Mouse (Mus musculus) heart, embryonic 11.5 days (tissue): ENCODE data around the gene Gm3336. TPM values are rescaled to one million over a fixed set of nuclear protein-coding genes. Genes with fewer than 3 reads are reported as not detected.

Source experiments
- ATAC-seq: fragments of 200-750 bp; cut with Nextera tagmentation; replicated peaks from 2 replicates; pipeline ENCODE4 v1.8.0; 2017; ENCODE audit warnings: moderate library complexity; ENCODE audit not compliant: insufficient number of reproducible peaks, low FRiP score, low TSS enrichment
- H3K27ac ChIP-seq: fragments of 300-500 bp; sonication (generic); 2 replicates; pipeline ENCODE4 v1.5.1; 2014; ENCODE audit warnings: mild to moderate bottlenecking, low read depth, low read length
- H3K27me3 ChIP-seq: fragments of 300-500 bp; sonication (generic); 2 replicates; pipeline ENCODE4 v1.6.1; 2014; ENCODE audit warnings: mild to moderate bottlenecking, low read length, mixed read lengths; ENCODE audit not compliant: control insufficient read depth, insufficient read depth
- H3K36me3 ChIP-seq: fragments of 300-500 bp; sonication (generic); 2 replicates; pipeline ENCODE4 v1.6.1; 2014; ENCODE audit warnings: mild to moderate bottlenecking, low read length, moderate library complexity, mixed read lengths; ENCODE audit not compliant: control insufficient read depth, insufficient read depth
- H3K4me1 ChIP-seq: fragments of 300-500 bp; sonication (generic); 2 replicates; pipeline ENCODE4 v1.6.1; 2014; ENCODE audit warnings: low read length; ENCODE audit not compliant: control insufficient read depth, insufficient read depth
- H3K4me2 ChIP-seq: fragments of 300-500 bp; sonication (generic); 2 replicates; pipeline ENCODE4 v1.6.1; 2014; ENCODE audit warnings: mild to moderate bottlenecking, moderate library complexity
- H3K4me3 ChIP-seq: fragments of 300-500 bp; sonication (generic); 2 replicates; pipeline ENCODE4 v1.5.1; 2014; ENCODE audit warnings: low read depth, low read length
- H3K9ac ChIP-seq: fragments of 300-500 bp; sonication (generic); 2 replicates; pipeline ENCODE4 v1.6.1; 2014; ENCODE audit warnings: mild to moderate bottlenecking, low read depth, low read length, moderate library complexity
- H3K9me3 ChIP-seq: fragments of 300-500 bp; sonication (generic); replicated peaks from 2 replicates; pipeline ENCODE4 v1.6.1; 2016; ENCODE audit warnings: low read length; ENCODE audit not compliant: control insufficient read depth
- WGBS: fragments of 180-500 bp; shearing (Covaris S2); extraction: QIAGEN DNeasy Blood & Tissue Kit; methylation state at CpG from one replicate; pipeline ENCODE4 v1.1.7; 2014; ENCODE audit not compliant: insufficient replicate concordance; 5-methylcytosine and 5-hydroxymethylcytosine counted together
- polyA plus RNA-seq: library from polyadenylated mRNA; unstranded; fragments of >200 nt; fragmentation: Nextera tagmentation; extraction: Ambion mirVana; gene quantifications from 2 replicates; pipeline ENCODE4 v1.2.1, GENCODE M21; 2014

Gm3336 gene
- polyA plus RNA-seq, 1 experiment from 2014 or later: not detected

DNA sequence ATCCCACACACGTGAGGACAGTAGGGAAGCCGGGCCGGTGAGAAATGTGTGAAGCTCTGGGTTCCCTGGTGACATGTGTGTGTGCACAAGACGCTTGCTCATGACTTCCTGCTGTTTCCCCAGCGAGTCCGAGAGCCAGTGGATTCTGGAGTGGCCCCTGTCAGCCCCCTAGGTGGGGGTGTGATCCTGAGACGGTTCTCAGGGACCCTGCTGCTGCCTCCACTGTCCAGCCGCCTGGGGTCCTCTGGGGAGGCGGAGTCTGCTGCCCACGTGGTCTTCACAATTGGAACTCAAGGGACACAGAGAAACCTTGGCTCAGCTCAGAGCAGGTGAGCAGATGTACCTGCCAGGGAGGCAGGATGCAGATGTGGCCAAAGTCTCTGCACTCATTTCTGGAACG lies 8.4 kb downstream of the Gm3336 start:
- ATAC-seq: no peak
- WGBS: 46% methylated on average over 11 of the region's 11 CpGs
- H3K9ac ChIP-seq: no peak overlapping the region
- no peaks in the 10 kb centered on the region for H3K4me1 ChIP-seq
- H3K36me3 ChIP-seq: no peaks in the 10 kb centered on the region
- H3K27ac ChIP-seq: no peak overlapping the region
- no peaks in the 10 kb centered on the region for H3K9me3 ChIP-seq
- H3K27me3 ChIP-seq: peaks cover 55% of the 10 kb centered on the region
- no peak overlapping the region for H3K4me2 ChIP-seq
- H3K4me3 ChIP-seq: no peak overlapping the region

DNA sequence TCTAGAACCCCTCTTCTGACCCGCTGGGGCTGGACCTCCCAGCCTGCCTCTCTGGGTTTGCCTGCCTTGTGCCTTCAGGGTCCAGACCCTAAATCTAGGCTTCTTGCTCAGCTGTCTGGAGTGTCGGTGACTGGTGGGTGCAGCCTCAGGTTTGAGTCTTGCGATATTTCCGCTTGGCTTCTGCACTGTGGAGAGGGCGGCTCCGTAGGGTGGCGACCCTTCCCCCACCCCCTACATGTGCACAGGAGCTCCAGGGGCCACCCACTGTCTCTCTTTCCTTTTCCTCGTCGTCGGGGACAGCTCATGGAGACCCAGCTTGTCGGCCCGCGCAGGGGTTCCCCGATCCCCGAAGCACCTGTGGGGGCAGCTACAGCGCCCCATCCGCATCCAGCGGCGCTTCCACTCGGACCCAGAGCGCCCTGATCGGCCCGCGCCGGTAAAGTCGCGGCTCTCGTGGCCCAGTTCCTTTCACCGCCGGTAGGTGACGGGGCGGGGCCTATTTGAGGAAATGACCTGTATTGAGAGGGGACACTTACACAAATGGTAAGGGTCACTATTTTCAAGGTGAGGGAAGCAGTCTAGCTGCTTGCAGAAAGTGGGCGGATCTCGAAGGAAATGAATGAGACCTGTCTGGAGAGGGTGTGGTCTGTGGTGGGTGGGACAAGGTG lies 11.6 kb downstream of the Gm3336 start:
- peak overlapping the region; percentile 33 for H3K4me3 ChIP-seq
- 2% methylated on average over 34 of the region's 34 CpGs for WGBS
- H3K27ac ChIP-seq: no peak overlapping the region
- ATAC-seq: no peak
- no peaks in the 10 kb centered on the region for H3K36me3 ChIP-seq
- H3K9me3 ChIP-seq: no peaks in the 10 kb centered on the region
- peak overlapping the region; percentile 60 for H3K4me2 ChIP-seq
- no peaks in the 10 kb centered on the region for H3K4me1 ChIP-seq
- H3K9ac ChIP-seq: 0 out of 2 replicates have a peak overlapping the region, but pooled peaks have one; percentile 17
- H3K27me3 ChIP-seq: peaks cover 69% of the 10 kb centered on the region

DNA sequence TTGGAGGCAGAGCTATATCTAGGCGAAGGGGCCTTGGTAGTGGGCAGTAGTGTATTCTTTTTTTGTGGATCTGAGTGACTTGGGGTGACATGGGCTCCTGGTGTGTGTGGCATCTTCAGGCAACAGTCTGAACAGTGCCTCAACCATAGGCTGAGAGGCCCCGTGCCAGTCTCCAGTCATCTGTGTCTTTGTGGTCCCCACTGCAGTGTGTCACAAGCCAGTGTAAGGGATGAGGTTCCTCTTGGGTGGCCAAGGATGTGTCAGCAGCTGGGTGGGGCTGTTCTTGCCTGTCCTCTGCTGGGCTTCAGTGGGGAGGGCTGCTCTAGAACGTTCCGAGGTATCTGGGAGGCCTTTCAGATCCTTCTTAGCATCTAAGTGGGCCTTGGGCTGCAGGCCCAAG lies 12.6 kb downstream of the Gm3336 start:
- Histone ChIP-seq H3K9me3 (no peaks in the 10 kb centered on the region), H3K27me3 (peaks cover 69% of the 10 kb centered on the region), H3K4me1 (no peaks in the 10 kb centered on the region), H3K4me3 (no peak overlapping the region), H3K9ac (no peak overlapping the region), H3K4me2 (no peak overlapping the region), H3K36me3 (no peaks in the 10 kb centered on the region), H3K27ac (no peak overlapping the region)
- ATAC-seq: no peak
- WGBS: 83% methylated on average over 4 of the region's 4 CpGs

DNA sequence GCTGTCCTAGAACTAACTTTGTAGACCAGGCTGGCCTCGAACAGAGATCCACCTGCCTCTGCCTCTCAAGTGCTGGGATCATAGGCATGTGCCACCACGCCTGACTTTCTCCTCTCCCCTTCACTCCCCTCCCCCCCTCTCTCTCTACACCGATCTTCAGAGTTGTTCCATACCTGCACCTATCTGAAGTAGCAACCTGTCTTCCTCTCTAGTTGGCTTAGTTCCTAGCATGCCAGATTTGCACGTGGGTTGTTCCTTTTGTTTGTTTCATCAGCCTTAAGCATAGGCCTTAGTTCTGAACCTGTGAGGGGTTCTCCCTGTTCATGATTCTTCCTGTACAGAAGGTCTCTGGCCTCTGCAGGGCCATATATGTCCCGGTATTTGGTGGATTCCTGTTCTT lies 19.4 kb downstream of the Gm3336 start:
- 65% methylated on average over 5 of the region's 5 CpGs for WGBS
- peaks cover 24% of the 10 kb centered on the region for H3K27me3 ChIP-seq
- ATAC-seq: no peak
- H3K4me3 ChIP-seq: no peak overlapping the region
- H3K27ac ChIP-seq: no peak overlapping the region
- peaks cover 15% of the 10 kb centered on the region for H3K4me1 ChIP-seq
- no peaks in the 10 kb centered on the region for H3K36me3 ChIP-seq
- H3K9ac ChIP-seq: no peak overlapping the region
- H3K4me2 ChIP-seq: no peak overlapping the region
- H3K9me3 ChIP-seq: no peaks in the 10 kb centered on the region

DNA sequence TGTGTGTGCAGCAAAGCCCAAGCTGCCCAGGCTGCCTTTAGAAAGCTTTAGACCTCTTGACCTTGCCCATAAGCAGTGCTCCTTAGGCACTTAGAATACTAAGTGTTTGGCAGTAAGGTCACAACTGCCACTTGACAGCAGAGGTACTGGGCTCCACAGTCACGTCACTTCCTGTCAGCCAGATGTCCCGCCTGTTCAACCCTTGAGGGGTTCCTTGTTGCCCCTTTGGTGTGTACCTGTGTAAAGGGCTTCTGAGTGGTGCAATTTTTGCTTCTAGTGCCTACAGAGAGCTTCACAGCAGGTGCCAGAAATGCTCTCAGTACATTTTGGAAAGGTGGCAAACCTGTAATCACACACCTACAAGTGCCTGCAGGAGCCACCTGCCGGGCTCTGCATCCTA lies 19.9 kb downstream of the Gm3336 start:
- Histone ChIP-seq H3K9me3 (no peaks in the 10 kb centered on the region), H3K27me3 (peaks cover 24% of the 10 kb centered on the region), H3K4me1 (peaks cover 20% of the 10 kb centered on the region), H3K4me3 (no peak overlapping the region), H3K27ac (no peak overlapping the region), H3K36me3 (no peaks in the 10 kb centered on the region), H3K9ac (no peak overlapping the region), H3K4me2 (no peak overlapping the region)
- no peak for ATAC-seq
- WGBS: 51% methylated on average over 3 of the region's 3 CpGs

GRCm38 (mm10) chr8:70741661-70742060 lies 23.3 kb downstream of the Gm3336 start:
- H3K27ac ChIP-seq: no peak overlapping the region

GRCm38 (mm10) chr8:70742176-70742575 lies 23.8 kb downstream of the Gm3336 start:
- H3K9ac ChIP-seq: no peak overlapping the region
- 28% methylated on average over 11 of the region's 11 CpGs for WGBS
- H3K27me3 ChIP-seq: peaks cover 57% of the 10 kb centered on the region
- H3K27ac ChIP-seq: no peak overlapping the region
- no peak overlapping the region for H3K4me2 ChIP-seq
- no peak overlapping the region for H3K4me3 ChIP-seq
- no peaks in the 10 kb centered on the region for H3K9me3 ChIP-seq
- H3K36me3 ChIP-seq: no peaks in the 10 kb centered on the region
- H3K4me1 ChIP-seq: peaks cover 25% of the 10 kb centered on the region
- no peak; the same call in 1 of the 2 replicates for ATAC-seq

More at GRCm38 (mm10) chr8:70741661-70742060, 23.3 kb downstream of the Gm3336 start:
- no peak overlapping the region for H3K4me3 ChIP-seq
- H3K36me3 ChIP-seq: no peaks in the 10 kb centered on the region
- peaks cover 25% of the 10 kb centered on the region for H3K4me1 ChIP-seq
- no peak overlapping the region for H3K4me2 ChIP-seq
- 45% methylated on average over 5 of the region's 5 CpGs for WGBS
- H3K27me3 ChIP-seq: peaks cover 54% of the 10 kb centered on the region
- no peaks in the 10 kb centered on the region for H3K9me3 ChIP-seq
- H3K9ac ChIP-seq: no peak overlapping the region
- ATAC-seq: no peak

- WGBS: 3% methylated on average over 38 of the region's 38 CpGs
- no peak for ATAC-seq
- Histone ChIP-seq H3K27me3 (peaks cover 65% of the 10 kb centered on the region), H3K36me3 (no peaks in the 10 kb centered on the region), H3K9me3 (no peaks in the 10 kb centered on the region), H3K4me2 (peak overlapping the region; percentile 49), H3K27ac (no peak overlapping the region), H3K4me3 (peak overlapping the region; percentile 31), H3K9ac (peak overlapping the region; percentile 18; the same call in 1 of the 2 replicates), H3K4me1 (peaks cover 25% of the 10 kb centered on the region)
These were observed 24.8 kb downstream of the Gm3336 start for GRCm38 (mm10) chr8:70742981-70743655.
